Mouse (Mus musculus) left cerebral cortex, postnatal 14 days (tissue): ENCODE results near the gene Lsamp. TPM values are rescaled to one million over a fixed set of nuclear protein-coding genes. Genes with fewer than 3 reads are reported as not detected.

Experiments used
- DNase-seq, 2 experiments: peaks; one replicate each; pipeline ENCODE4 v3.0.0; 2021 to 2022; ENCODE audit warnings: low spot score in 2 of 2, mixed read lengths in 1 of 2
- intact Hi-C: fragments of 180-260 bp; cut with DNase I; formaldehyde crosslinking; loops from one replicate; pipeline ENCODE4 v1.15.1; 2025
- total RNA-seq, 2 experiments: library from RNA; stranded (reverse); gene quantifications; 2 replicates each; pipeline ENCODE4 v1.2.3; 2021

Lsamp gene
- total RNA-seq, 2 experiments from 2014 or later: 271 to 294 TPM

GRCm38 (mm10) chr16:40878301-40878700 lies 894.1 kb downstream of the Lsamp start:
- intact Hi-C loops: no loop called here
- DNase-seq: peak; percentile 25 to 28

- no peak for DNase-seq
- intact Hi-C loops: no loop called here
Observed at GRCm38 (mm10) chr16:40881942-40882341, 897.8 kb downstream of the Lsamp start.

GRCm38 (mm10) chr16:40891338-40891737 lies 907.2 kb downstream of the Lsamp start:
- intact Hi-C loops: no loop called here
- no peak for DNase-seq

GRCm38 (mm10) chr16:40897768-40898327 lies 913.7 kb downstream of the Lsamp start:
- intact Hi-C loops: no loop called here
- DNase-seq: no peak

- intact Hi-C loops: no loop called here
Observed at GRCm38 (mm10) chr16:40907892-40908291, 923.7 kb downstream of the Lsamp start.

GRCm38 (mm10) chr16:40914141-40914540 lies 930.0 kb downstream of the Lsamp start:
- DNase-seq: no peak
- intact Hi-C loops: no loop called here

More at GRCm38 (mm10) chr16:40907892-40908291, 923.7 kb downstream of the Lsamp start:
- no peak for DNase-seq

GRCm38 (mm10) chr16:40930596-40930995 lies 946.4 kb downstream of the Lsamp start:
- no peak for DNase-seq
- intact Hi-C loops: no loop called here

- no peak for DNase-seq
Observed at GRCm38 (mm10) chr16:40942266-40942665, 958.1 kb downstream of the Lsamp start.

GRCm38 (mm10) chr16:40945834-40946233 lies 961.7 kb downstream of the Lsamp start:
- no peak for DNase-seq
- intact Hi-C loops: no loop called here

More at GRCm38 (mm10) chr16:40942266-40942665, 958.1 kb downstream of the Lsamp start:
- intact Hi-C loops: no loop called here

- intact Hi-C loops: no loop called here
- DNase-seq: no peak
Observed at GRCm38 (mm10) chr16:40948013-40948412, 963.9 kb downstream of the Lsamp start.

GRCm38 (mm10) chr16:40959211-40959610 lies 975.0 kb downstream of the Lsamp start:
- no peak for DNase-seq
- intact Hi-C loops: no loop called here

GRCm38 (mm10) chr16:40960586-40960985 lies 976.4 kb downstream of the Lsamp start:
- intact Hi-C loops: no loop called here

GRCm38 (mm10) chr16:40968088-40968860 lies 984.1 kb downstream of the Lsamp start:
- DNase-seq: peak; percentile 92 to 95
- intact Hi-C loops: loop anchor here (5.0 kb wide), 1 partner anchor 231 kb away; no protein-coding TSS in a partner anchor

More at GRCm38 (mm10) chr16:40960586-40960985, 976.4 kb downstream of the Lsamp start:
- no peak for DNase-seq

GRCm38 (mm10) chr16:40971382-40971781 lies 987.2 kb downstream of the Lsamp start:
- intact Hi-C loops: loop anchor here (10.0 kb wide), 1 partner anchor 273 kb away; no protein-coding TSS in a partner anchor
- DNase-seq: no peak

- no peak for DNase-seq
- intact Hi-C loops: loop anchor here (10.0 kb wide), 1 partner anchor 271 kb away; no protein-coding TSS in a partner anchor
Observed at GRCm38 (mm10) chr16:40974084-40974483, 989.9 kb downstream of the Lsamp start.

- no peak for DNase-seq
Observed at GRCm38 (mm10) chr16:40983026-40983425, 998.9 kb downstream of the Lsamp start.

GRCm38 (mm10) chr16:41007569-41007968 lies 1023.4 kb downstream of the Lsamp start:
- intact Hi-C loops: no loop called here
- DNase-seq: no peak

More at GRCm38 (mm10) chr16:40983026-40983425, 998.9 kb downstream of the Lsamp start:
- intact Hi-C loops: no loop called here

GRCm38 (mm10) chr16:41034746-41035145 lies 1050.6 kb downstream of the Lsamp start:
- DNase-seq: no peak
- intact Hi-C loops: no loop called here

GRCm38 (mm10) chr16:41041686-41042085 lies 1057.5 kb downstream of the Lsamp start:
- intact Hi-C loops: no loop called here
- peak in 1 of 2 experiments; percentile 16 for DNase-seq

- intact Hi-C loops: no loop called here
- DNase-seq: no peak
Observed at GRCm38 (mm10) chr16:41063270-41063857, 1079.2 kb downstream of the Lsamp start.
